Mouse (Mus musculus): Measurements from ENCODE around the gene 2410004P03Rik.
A peak's percentile ranks its signal among the peaks of the same experiment; 100 is the strongest.

Gene 2410004P03Rik

GRCm38 (mm10) chr12:17011100-17011870 lies at the start of gene 2410004P03Rik:
2410004P03Rik (minus strand) TSS chr12:17011727.
- DNase-seq (ENCODE audit: low spot score in 2 of 2): peak; percentile 63 to 76

- no peak for DNase-seq (ENCODE audit: low spot score in 2 of 2)
These were observed 49.7 kb upstream of the 2410004P03Rik start for GRCm38 (mm10) chr12:17061183-17061722.

GRCm38 (mm10) chr12:17058490-17058889 lies 47.0 kb upstream of the 2410004P03Rik start:
- no peak for DNase-seq (ENCODE audit: low spot score in 2 of 2)

- no peak for DNase-seq (ENCODE audit: low spot score in 2 of 2)
These were observed 45.6 kb upstream of the 2410004P03Rik start for GRCm38 (mm10) chr12:17057110-17057509.

- DNase-seq (ENCODE audit: low spot score in 2 of 2): no peak
These were observed 44.2 kb upstream of the 2410004P03Rik start for GRCm38 (mm10) chr12:17055766-17056165.

GRCm38 (mm10) chr12:17054691-17055090 lies 43.2 kb upstream of the 2410004P03Rik start:
- DNase-seq (ENCODE audit: low spot score in 2 of 2): no peak

GRCm38 (mm10) chr12:17052673-17053072 lies 41.1 kb upstream of the 2410004P03Rik start:
- no peak for DNase-seq (ENCODE audit: low spot score in 2 of 2)

GRCm38 (mm10) chr12:17051057-17051456 lies 39.5 kb upstream of the 2410004P03Rik start:
- no peak for DNase-seq (ENCODE audit: low spot score in 2 of 2)

GRCm38 (mm10) chr12:17049796-17050195 lies 38.3 kb upstream of the 2410004P03Rik start:
- DNase-seq (ENCODE audit: low spot score in 2 of 2): no peak

- no peak for DNase-seq (ENCODE audit: low spot score in 2 of 2)
These were observed 37.6 kb upstream of the 2410004P03Rik start for GRCm38 (mm10) chr12:17048979-17049612.

GRCm38 (mm10) chr12:17043311-17043710 lies 31.8 kb upstream of the 2410004P03Rik start:
- no peak for DNase-seq (ENCODE audit: low spot score in 2 of 2)

- DNase-seq (ENCODE audit: low spot score in 2 of 2): no peak
These were observed 29.0 kb upstream of the 2410004P03Rik start for GRCm38 (mm10) chr12:17040567-17040966.

- DNase-seq (ENCODE audit: low spot score in 2 of 2): no peak
These were observed 27.9 kb upstream of the 2410004P03Rik start for GRCm38 (mm10) chr12:17039415-17039814.

GRCm38 (mm10) chr12:17038246-17038645 lies 26.7 kb upstream of the 2410004P03Rik start:
- no peak for DNase-seq (ENCODE audit: low spot score in 2 of 2)

GRCm38 (mm10) chr12:17037053-17037610 lies 25.6 kb upstream of the 2410004P03Rik start:
- DNase-seq (ENCODE audit: low spot score in 2 of 2): no peak

GRCm38 (mm10) chr12:17036532-17036931 lies 25.0 kb upstream of the 2410004P03Rik start:
- no peak for DNase-seq (ENCODE audit: low spot score in 2 of 2)

- DNase-seq (ENCODE audit: low spot score in 2 of 2): peak; percentile 19 to 37
These were observed 23.6 kb upstream of the 2410004P03Rik start for GRCm38 (mm10) chr12:17035128-17035527.

- DNase-seq (ENCODE audit: low spot score in 2 of 2): no peak
These were observed 23.1 kb upstream of the 2410004P03Rik start for GRCm38 (mm10) chr12:17034671-17035070.

GRCm38 (mm10) chr12:17033464-17033841 lies 21.9 kb upstream of the 2410004P03Rik start:
- no peak for DNase-seq (ENCODE audit: low spot score in 2 of 2)

GRCm38 (mm10) chr12:17032694-17033463 lies 21.4 kb upstream of the 2410004P03Rik start:
- DNase-seq (ENCODE audit: low spot score in 2 of 2): peak; percentile 32 to 71

- no peak for DNase-seq (ENCODE audit: low spot score in 2 of 2)
These were observed 13.1 kb upstream of the 2410004P03Rik start for GRCm38 (mm10) chr12:17024554-17025110.
